Mouse (Mus musculus) embryonic facial prominence, embryonic 12.5 days (tissue): Measurements from ENCODE around the gene Ficd. TPM values are rescaled to one million over a fixed set of nuclear protein-coding genes. Genes with fewer than 3 reads are reported as not detected.

Experiments used
- ATAC-seq: fragments of 200-750 bp; cut with Nextera tagmentation; 2 replicates; pipeline ENCODE4 v1.8.0; 2017; ENCODE audit not compliant: insufficient number of reproducible peaks, insufficient read depth, low FRiP score, low TSS enrichment
- H3K27ac ChIP-seq: fragments of 300-500 bp; sonication (generic); 2 replicates; pipeline ENCODE4 v1.5.1; 2016; ENCODE audit warnings: mild to moderate bottlenecking
- H3K27me3 ChIP-seq: fragments of 300-500 bp; sonication (generic); 2 replicates; pipeline ENCODE4 v1.6.1; 2016; ENCODE audit warnings: mild to moderate bottlenecking, moderate library complexity
- H3K36me3 ChIP-seq: fragments of 300-500 bp; sonication (generic); 2 replicates; pipeline ENCODE4 v1.6.1; 2016; ENCODE audit warnings: mild to moderate bottlenecking
- H3K4me1 ChIP-seq: fragments of 300-500 bp; sonication (generic); 2 replicates; pipeline ENCODE4 v1.6.1; 2016
- H3K4me2 ChIP-seq: fragments of 300-500 bp; sonication (generic); replicated peaks from 2 replicates; pipeline ENCODE4 v1.6.1; 2016; ENCODE audit warnings: mild to moderate bottlenecking, moderate library complexity
- H3K4me3 ChIP-seq: fragments of 300-500 bp; sonication (generic); 2 replicates; pipeline ENCODE4 v1.5.1; 2016; ENCODE audit warnings: mild to moderate bottlenecking
- H3K9ac ChIP-seq: fragments of 300-500 bp; sonication (generic); 2 replicates; pipeline ENCODE4 v1.6.1; 2016; ENCODE audit warnings: mild to moderate bottlenecking, moderate library complexity
- H3K9me3 ChIP-seq: fragments of 300-500 bp; sonication (generic); 2 replicates; pipeline ENCODE4 v1.6.1; 2016; ENCODE audit warnings: mild to moderate bottlenecking, moderate library complexity
- WGBS: fragments of 180-500 bp; shearing (Covaris S2); methylation state at CpG from one replicate; pipeline ENCODE4 v1.1.7; 2016; 5-methylcytosine and 5-hydroxymethylcytosine counted together
- polyA plus RNA-seq: library from polyadenylated mRNA; unstranded; fragments of >200 nt; fragmentation: Nextera tagmentation; extraction: Ambion mirVana; gene quantifications from 2 replicates; pipeline ENCODE4 v1.2.1, GENCODE M21; 2016

Gene Ficd
- polyA plus RNA-seq, 1 experiment from 2014 or later: 5.1 TPM

- no peaks in the 10 kb centered on the region for H3K36me3 ChIP-seq
- WGBS: 86% methylated on average over 7 of the region's 7 CpGs
- no peak for ATAC-seq
These were observed 4.4 kb upstream of the Ficd start for GRCm38 (mm10) chr5:113731174-113731573.

GRCm38 (mm10) chr5:113732182-113732581 lies 3.4 kb upstream of the Ficd start:
- Histone ChIP-seq H3K4me2 (no peak overlapping the region), H3K4me3 (no peak overlapping the region), H3K27me3 (no peaks in the 10 kb centered on the region), H3K9ac (no peak overlapping the region), H3K9me3 (no peaks in the 10 kb centered on the region), H3K36me3 (no peaks in the 10 kb centered on the region), H3K27ac (no peak overlapping the region), H3K4me1 (peaks cover 14% of the 10 kb centered on the region)
- ATAC-seq: no peak
- 24% methylated on average over 6 of the region's 6 CpGs for WGBS

More at GRCm38 (mm10) chr5:113731174-113731573, 4.4 kb upstream of the Ficd start:
- Histone ChIP-seq H3K27ac (no peak overlapping the region), H3K9ac (0 out of 2 replicates have a peak overlapping the region, but pooled peaks have one; percentile 3), H3K4me3 (no peak overlapping the region), H3K4me1 (0 out of 2 replicates have a peak, but pooled peaks cover 4% of the 10 kb centered on the region), H3K9me3 (no peaks in the 10 kb centered on the region), H3K4me2 (no peak overlapping the region), H3K27me3 (no peaks in the 10 kb centered on the region)

GRCm38 (mm10) chr5:113734376-113734775 lies 1.2 kb upstream of the Ficd start:
- no peak overlapping the region for H3K4me2 ChIP-seq
- no peaks in the 10 kb centered on the region for H3K27me3 ChIP-seq
- peaks cover 15% of the 10 kb centered on the region for H3K4me1 ChIP-seq
- peaks cover 15% of the 10 kb centered on the region for H3K36me3 ChIP-seq
- WGBS: 61% methylated on average over 5 of the region's 5 CpGs
- H3K9me3 ChIP-seq: no peaks in the 10 kb centered on the region
- ATAC-seq: no peak
- no peak overlapping the region for H3K4me3 ChIP-seq
- no peak overlapping the region for H3K27ac ChIP-seq
- H3K9ac ChIP-seq: no peak overlapping the region

- H3K27ac ChIP-seq: peak overlapping the region; percentile 90
- peak overlapping the region; percentile 70 for H3K4me3 ChIP-seq
- H3K9me3 ChIP-seq: no peaks in the 10 kb centered on the region
- H3K36me3 ChIP-seq: peaks cover 18% of the 10 kb centered on the region
- WGBS: 24% methylated on average over 7 of the region's 7 CpGs
- H3K4me1 ChIP-seq: peaks cover 15% of the 10 kb centered on the region
- H3K9ac ChIP-seq: peak overlapping the region; percentile 71
- H3K27me3 ChIP-seq: no peaks in the 10 kb centered on the region
- ATAC-seq: peak; percentile 12; the same call in 1 of the 2 replicates
- peak overlapping the region; percentile 55 for H3K4me2 ChIP-seq
These were observed 619 bp upstream of the Ficd start for GRCm38 (mm10) chr5:113735023-113735344.

GRCm38 (mm10) chr5:113736113-113736502 lies 505 bp downstream of the Ficd start:
- Histone ChIP-seq H3K27me3 (no peaks in the 10 kb centered on the region), H3K36me3 (peaks cover 29% of the 10 kb centered on the region), H3K4me3 (peak overlapping the region; percentile 70), H3K9me3 (no peaks in the 10 kb centered on the region), H3K4me1 (peaks cover 15% of the 10 kb centered on the region), H3K4me2 (peak overlapping the region; percentile 64), H3K27ac (peak overlapping the region; percentile 90), H3K9ac (peak overlapping the region; percentile 71)
- 6% methylated on average over 10 of the region's 10 CpGs for WGBS
- 0 out of 2 replicates have a peak, but pooled peaks have one; percentile 5 for ATAC-seq

GRCm38 (mm10) chr5:113736522-113737164 lies 1.0 kb downstream of the Ficd start:
- 44% methylated on average over 15 of the region's 15 CpGs for WGBS
- Histone ChIP-seq H3K4me3 (peak overlapping the region; percentile 70), H3K36me3 (peaks cover 35% of the 10 kb centered on the region), H3K4me1 (peaks cover 15% of the 10 kb centered on the region), H3K27ac (peak overlapping the region; percentile 90; the same call in 1 of the 2 replicates), H3K9me3 (no peaks in the 10 kb centered on the region), H3K9ac (peak overlapping the region; percentile 71), H3K4me2 (peak overlapping the region; percentile 64), H3K27me3 (no peaks in the 10 kb centered on the region)
- ATAC-seq: no peak

GRCm38 (mm10) chr5:113737607-113738237 lies 2.1 kb downstream of the Ficd start:
- Histone ChIP-seq H3K4me3 (no peak overlapping the region), H3K9me3 (no peaks in the 10 kb centered on the region), H3K4me2 (no peak overlapping the region), H3K27me3 (no peaks in the 10 kb centered on the region), H3K4me1 (peaks cover 15% of the 10 kb centered on the region), H3K36me3 (peaks cover 45% of the 10 kb centered on the region), H3K27ac (no peak overlapping the region), H3K9ac (no peak overlapping the region)
- 94% methylated on average over 11 of the region's 11 CpGs for WGBS
- no peak for ATAC-seq

- H3K27ac ChIP-seq: no peak overlapping the region
- no peak overlapping the region for H3K9ac ChIP-seq
- no peaks in the 10 kb centered on the region for H3K4me1 ChIP-seq
- no peaks in the 10 kb centered on the region for H3K27me3 ChIP-seq
- no peak for ATAC-seq
- 96% methylated on average over 5 of the region's 5 CpGs for WGBS
- no peaks in the 10 kb centered on the region for H3K9me3 ChIP-seq
- H3K4me2 ChIP-seq: no peak overlapping the region
- H3K4me3 ChIP-seq: no peak overlapping the region
- H3K36me3 ChIP-seq: peaks cover 98% of the 10 kb centered on the region
These were observed 12.0 kb downstream of the Ficd start for GRCm38 (mm10) chr5:113747629-113748028.

GRCm38 (mm10) chr5:113748556-113749331 lies 13.1 kb downstream of the Ficd start:
- H3K27me3 ChIP-seq: no peaks in the 10 kb centered on the region
- H3K9ac ChIP-seq: no peak overlapping the region
- H3K4me1 ChIP-seq: no peaks in the 10 kb centered on the region
- H3K4me3 ChIP-seq: no peak overlapping the region
- H3K4me2 ChIP-seq: no peak overlapping the region
- ATAC-seq: no peak
- no peak overlapping the region for H3K27ac ChIP-seq
- 92% methylated on average over 13 of the region's 13 CpGs for WGBS
- no peaks in the 10 kb centered on the region for H3K9me3 ChIP-seq
- H3K36me3 ChIP-seq: peaks cover 98% of the 10 kb centered on the region

GRCm38 (mm10) chr5:113751521-113752157 lies 16.0 kb downstream of the Ficd start:
- Histone ChIP-seq H3K9me3 (no peaks in the 10 kb centered on the region), H3K27ac (no peak overlapping the region), H3K9ac (no peak overlapping the region), H3K4me1 (no peaks in the 10 kb centered on the region), H3K27me3 (no peaks in the 10 kb centered on the region), H3K4me2 (no peak overlapping the region), H3K36me3 (peaks cover 98% of the 10 kb centered on the region), H3K4me3 (no peak overlapping the region)
- ATAC-seq: no peak
- 82% methylated on average over 9 of the region's 9 CpGs for WGBS

- H3K4me1 ChIP-seq: no peaks in the 10 kb centered on the region
- peaks cover 98% of the 10 kb centered on the region for H3K36me3 ChIP-seq
- no peak overlapping the region for H3K4me2 ChIP-seq
- WGBS: 89% methylated on average over 15 of the region's 15 CpGs
- no peaks in the 10 kb centered on the region for H3K9me3 ChIP-seq
- H3K27me3 ChIP-seq: no peaks in the 10 kb centered on the region
- no peak overlapping the region for H3K27ac ChIP-seq
- H3K4me3 ChIP-seq: no peak overlapping the region
- no peak for ATAC-seq
- H3K9ac ChIP-seq: no peak overlapping the region; the same call in 1 of the 2 replicates
These were observed 19.9 kb downstream of the Ficd start for GRCm38 (mm10) chr5:113755347-113756030.
